Mouse (Mus musculus): ENCODE results near the gene Myl6b. TPM values are rescaled to one million over a fixed set of nuclear protein-coding genes. Genes with fewer than 3 reads are reported as not detected.

Gene Myl6b
- polyA plus RNA-seq (2014; fragmentation: Illumina TruSeq; extraction: RNeasy Lipid Tissue Mini Kit (QIAGEN cat#74804); ENCODE audit: low read depth, low replicate concordance): 3.0 TPM

GRCm38 (mm10) chr10:128498590-128498989 lies at the start of gene Myl6b:
TSS of gene Myl6b (minus strand) at chr10:128498685.

DNA sequence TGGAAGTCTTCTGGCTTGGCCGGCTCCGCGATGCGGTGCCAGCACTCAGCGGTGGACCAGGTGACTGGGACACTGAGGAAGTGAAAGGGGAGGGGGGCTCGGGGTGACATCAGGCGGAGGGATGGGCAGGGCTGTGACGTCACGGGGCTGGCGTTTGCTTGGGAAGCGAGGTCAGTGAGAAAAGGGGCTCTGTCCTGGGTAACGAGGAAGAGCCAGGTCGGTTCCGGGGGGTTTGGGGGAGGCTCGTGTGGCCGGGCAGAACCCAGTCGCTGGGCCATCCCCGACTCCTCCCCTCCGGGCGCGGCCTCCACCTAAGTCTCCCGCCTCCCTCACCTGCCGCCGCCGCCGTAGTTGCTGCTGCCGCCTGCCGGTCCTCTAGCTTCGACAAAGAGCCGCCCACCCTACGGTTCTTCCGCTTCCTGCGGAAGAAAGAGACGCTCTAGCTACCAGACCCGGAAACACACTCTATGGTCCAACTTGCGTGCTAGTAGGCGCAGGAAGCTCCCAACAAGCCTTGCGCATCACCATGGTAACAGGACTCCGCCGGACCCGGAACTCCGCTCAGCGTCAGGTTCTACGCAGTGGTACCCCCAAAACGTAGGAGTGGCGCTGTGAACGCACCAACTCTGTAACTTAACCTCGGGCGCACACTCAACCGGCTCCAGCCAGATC lies 49.0 kb upstream of the Myl6b start, which contains the start of gene Zc3h10:
Gene Zc3h10 (minus strand): TSS at position 414 of the 672 bp plus-strand sequence.

DNA sequence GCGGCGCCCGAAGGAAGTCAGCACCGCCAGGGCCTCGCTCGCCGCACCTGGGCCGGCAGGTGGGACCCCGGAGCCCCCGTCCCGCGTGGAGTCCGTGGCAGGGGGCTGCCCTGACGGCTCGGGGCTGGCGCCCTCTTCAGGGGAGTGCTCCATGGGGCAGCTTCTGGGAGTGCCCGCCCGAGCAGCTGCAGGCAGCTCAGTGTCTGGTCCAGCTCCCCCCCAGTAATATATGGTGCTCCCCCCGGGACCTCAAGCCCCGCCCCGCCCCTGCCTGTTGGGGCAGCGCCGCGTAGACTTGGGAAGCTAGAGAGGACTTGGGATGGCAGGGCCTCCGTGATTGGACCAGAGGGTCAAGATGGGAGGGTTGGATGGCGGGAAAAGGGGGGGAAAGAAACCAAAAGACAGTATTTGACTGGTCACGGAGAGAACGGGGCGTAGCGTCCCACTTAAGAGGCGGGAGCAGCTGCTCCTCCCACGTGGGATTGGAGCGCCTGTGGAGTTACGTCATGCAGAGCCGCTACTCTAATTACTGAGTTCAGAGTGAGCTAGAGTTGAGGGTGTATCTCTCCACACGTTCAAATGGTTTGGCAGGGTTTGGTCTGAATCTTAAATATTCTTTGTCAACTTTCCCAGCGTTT lies 27.3 kb upstream of the Myl6b start, which contains the start of gene Esyt1:
Gene Esyt1 (minus strand): TSS at position 201 of the 638 bp plus-strand sequence.

DNA sequence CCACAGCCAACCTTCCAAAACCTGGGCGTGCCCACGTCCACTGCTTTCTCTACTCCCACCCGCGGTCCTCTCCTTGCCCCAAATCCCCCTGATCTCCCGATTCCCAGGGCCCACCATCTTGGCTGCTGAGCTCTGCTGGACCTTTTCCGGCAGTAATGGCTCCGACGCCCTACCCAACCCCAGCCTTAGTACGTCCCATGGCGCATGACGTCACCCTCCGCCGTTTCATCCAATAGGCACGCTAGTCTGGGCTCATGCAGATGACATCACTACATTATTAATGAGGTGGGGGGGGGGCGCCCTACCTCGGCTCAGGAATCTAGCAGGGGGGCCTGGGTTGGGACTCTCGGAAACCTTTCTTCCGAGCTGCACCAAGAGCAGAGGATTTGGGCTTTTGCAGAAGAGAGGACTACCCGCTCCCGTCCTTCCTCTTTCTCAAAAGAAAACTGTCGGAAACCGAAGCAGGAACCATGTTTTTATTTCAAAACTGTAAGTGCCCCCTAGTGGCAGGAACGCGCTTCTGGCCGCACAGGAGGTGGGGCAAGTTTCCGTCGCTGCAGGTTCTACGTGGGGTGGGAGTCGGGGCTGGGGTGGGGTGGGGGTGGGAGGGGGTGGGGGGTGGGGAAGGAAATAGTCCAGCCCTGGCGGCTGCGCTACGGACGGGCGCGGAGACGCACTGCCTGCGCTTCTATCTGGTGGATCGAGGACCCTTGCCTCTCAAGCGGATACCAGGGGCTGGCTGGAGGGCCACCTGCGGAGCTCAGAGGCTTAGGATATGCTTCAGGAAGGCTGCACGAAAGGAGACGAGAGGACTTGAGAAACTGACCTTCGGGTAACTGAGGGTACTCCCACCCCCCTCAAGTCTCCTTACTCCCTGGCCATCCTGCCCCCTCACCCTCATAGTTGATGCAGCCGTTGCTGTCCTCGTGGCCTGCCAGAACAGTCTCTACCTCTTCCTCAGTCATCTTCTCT lies 4.5 kb downstream of the Myl6b start, which contains the start of gene Myl6:
Gene Myl6 (minus strand): TSS at position 451 of the 972 bp plus-strand sequence.

GRCm38 (mm10) chr10:128458719-128459408 lies 39.6 kb downstream of the Myl6b start, which contains the start of gene Smarcc2:
TSS of gene Smarcc2 (plus strand) at chr10:128459248.

Other genes with a start within 250 kb of the Myl6b start
- not detected for gene Apon, start 244.6 kb downstream of the Myl6b start, polyA plus RNA-seq (2014; fragmentation: Illumina TruSeq; extraction: RNeasy Lipid Tissue Mini Kit (QIAGEN cat#74804); ENCODE audit: low read depth, low replicate concordance)
- gene Apof, start 230.0 kb downstream of the Myl6b start, polyA plus RNA-seq (2014; fragmentation: Illumina TruSeq; extraction: RNeasy Lipid Tissue Mini Kit (QIAGEN cat#74804); ENCODE audit: low read depth, low replicate concordance): 0.73 TPM
- 13.2 TPM for gene Stat2, start 228.1 kb downstream of the Myl6b start, polyA plus RNA-seq (2014; fragmentation: Illumina TruSeq; extraction: RNeasy Lipid Tissue Mini Kit (QIAGEN cat#74804); ENCODE audit: low read depth, low replicate concordance)
- gene Il23a, start 199.9 kb downstream of the Myl6b start, polyA plus RNA-seq (2014; fragmentation: Illumina TruSeq; extraction: RNeasy Lipid Tissue Mini Kit (QIAGEN cat#74804); ENCODE audit: low read depth, low replicate concordance): not detected
- gene Pan2, start 195.3 kb downstream of the Myl6b start, polyA plus RNA-seq (2014; fragmentation: Illumina TruSeq; extraction: RNeasy Lipid Tissue Mini Kit (QIAGEN cat#74804); ENCODE audit: low read depth, low replicate concordance): 14.4 TPM
- 64.0 TPM for gene Cnpy2, start 176.2 kb downstream of the Myl6b start, polyA plus RNA-seq (2014; fragmentation: Illumina TruSeq; extraction: RNeasy Lipid Tissue Mini Kit (QIAGEN cat#74804); ENCODE audit: low read depth, low replicate concordance)
- 1,135 TPM for gene Cs, start 161.0 kb downstream of the Myl6b start, polyA plus RNA-seq (2014; fragmentation: Illumina TruSeq; extraction: RNeasy Lipid Tissue Mini Kit (QIAGEN cat#74804); ENCODE audit: low read depth, low replicate concordance)
- gene Coq10a, start 129.7 kb downstream of the Myl6b start, polyA plus RNA-seq (2014; fragmentation: Illumina TruSeq; extraction: RNeasy Lipid Tissue Mini Kit (QIAGEN cat#74804); ENCODE audit: low read depth, low replicate concordance): 389 TPM
- 30.7 TPM for gene Ankrd52, start 121.6 kb downstream of the Myl6b start, polyA plus RNA-seq (2014; fragmentation: Illumina TruSeq; extraction: RNeasy Lipid Tissue Mini Kit (QIAGEN cat#74804); ENCODE audit: low read depth, low replicate concordance)
- not detected for gene Slc39a5, start 97.5 kb downstream of the Myl6b start, polyA plus RNA-seq (2014; fragmentation: Illumina TruSeq; extraction: RNeasy Lipid Tissue Mini Kit (QIAGEN cat#74804); ENCODE audit: low read depth, low replicate concordance)
- gene Nabp2, start 87.2 kb downstream of the Myl6b start, polyA plus RNA-seq (2014; fragmentation: Illumina TruSeq; extraction: RNeasy Lipid Tissue Mini Kit (QIAGEN cat#74804); ENCODE audit: low read depth, low replicate concordance): 46.9 TPM
- gene Rnf41, start 87.0 kb downstream of the Myl6b start, polyA plus RNA-seq (2014; fragmentation: Illumina TruSeq; extraction: RNeasy Lipid Tissue Mini Kit (QIAGEN cat#74804); ENCODE audit: low read depth, low replicate concordance): 15.0 TPM
- gene Smarcc2, start 39.4 kb downstream of the Myl6b start, polyA plus RNA-seq (2014; fragmentation: Illumina TruSeq; extraction: RNeasy Lipid Tissue Mini Kit (QIAGEN cat#74804); ENCODE audit: low read depth, low replicate concordance): 56.7 TPM
- 525 TPM for gene Myl6, start 4.5 kb downstream of the Myl6b start, polyA plus RNA-seq (2014; fragmentation: Illumina TruSeq; extraction: RNeasy Lipid Tissue Mini Kit (QIAGEN cat#74804); ENCODE audit: low read depth, low replicate concordance)
- 20.8 TPM for gene Esyt1, start 27.2 kb upstream of the Myl6b start, polyA plus RNA-seq (2014; fragmentation: Illumina TruSeq; extraction: RNeasy Lipid Tissue Mini Kit (QIAGEN cat#74804); ENCODE audit: low read depth, low replicate concordance)
- gene Zc3h10, start 49.1 kb upstream of the Myl6b start, polyA plus RNA-seq (2014; fragmentation: Illumina TruSeq; extraction: RNeasy Lipid Tissue Mini Kit (QIAGEN cat#74804); ENCODE audit: low read depth, low replicate concordance): 7.1 TPM
- 918 TPM for gene Rpl41, start 50.6 kb upstream of the Myl6b start, polyA plus RNA-seq (2014; fragmentation: Illumina TruSeq; extraction: RNeasy Lipid Tissue Mini Kit (QIAGEN cat#74804); ENCODE audit: low read depth, low replicate concordance)
- 56.0 TPM for gene Pa2g4, start 67.3 kb upstream of the Myl6b start, polyA plus RNA-seq (2014; fragmentation: Illumina TruSeq; extraction: RNeasy Lipid Tissue Mini Kit (QIAGEN cat#74804); ENCODE audit: low read depth, low replicate concordance)
- gene Erbb3, start 91.0 kb upstream of the Myl6b start, polyA plus RNA-seq (2014; fragmentation: Illumina TruSeq; extraction: RNeasy Lipid Tissue Mini Kit (QIAGEN cat#74804); ENCODE audit: low read depth, low replicate concordance): 7.1 TPM
- gene Rps26, start 128.1 kb upstream of the Myl6b start, polyA plus RNA-seq (2014; fragmentation: Illumina TruSeq; extraction: RNeasy Lipid Tissue Mini Kit (QIAGEN cat#74804); ENCODE audit: low read depth, low replicate concordance): 328 TPM
- 0.37 TPM for gene Ikzf4, start 147.3 kb upstream of the Myl6b start, polyA plus RNA-seq (2014; fragmentation: Illumina TruSeq; extraction: RNeasy Lipid Tissue Mini Kit (QIAGEN cat#74804); ENCODE audit: low read depth, low replicate concordance)
- 27.1 TPM for gene Suox, start 175.4 kb upstream of the Myl6b start, polyA plus RNA-seq (2014; fragmentation: Illumina TruSeq; extraction: RNeasy Lipid Tissue Mini Kit (QIAGEN cat#74804); ENCODE audit: low read depth, low replicate concordance)
- gene Rab5b, start 197.6 kb upstream of the Myl6b start, polyA plus RNA-seq (2014; fragmentation: Illumina TruSeq; extraction: RNeasy Lipid Tissue Mini Kit (QIAGEN cat#74804); ENCODE audit: low read depth, low replicate concordance): 82.2 TPM
- gene Pmel, start 205.5 kb upstream of the Myl6b start, polyA plus RNA-seq (2014; fragmentation: Illumina TruSeq; extraction: RNeasy Lipid Tissue Mini Kit (QIAGEN cat#74804); ENCODE audit: low read depth, low replicate concordance): 0.26 TPM
- gene Cdk2, start 206.3 kb upstream of the Myl6b start, polyA plus RNA-seq (2014; fragmentation: Illumina TruSeq; extraction: RNeasy Lipid Tissue Mini Kit (QIAGEN cat#74804); ENCODE audit: low read depth, low replicate concordance): 13.9 TPM
- 12.8 TPM for gene Dgka, start 246.2 kb upstream of the Myl6b start, polyA plus RNA-seq (2014; fragmentation: Illumina TruSeq; extraction: RNeasy Lipid Tissue Mini Kit (QIAGEN cat#74804); ENCODE audit: low read depth, low replicate concordance)
- gene Pym1, start 249.2 kb upstream of the Myl6b start, polyA plus RNA-seq (2014; fragmentation: Illumina TruSeq; extraction: RNeasy Lipid Tissue Mini Kit (QIAGEN cat#74804); ENCODE audit: low read depth, low replicate concordance): 9.7 TPM

Measured in heart, adult 10 weeks (tissue).